Mouse (Mus musculus): ENCODE measurements around the gene Gm9046. TPM values are rescaled to one million over a fixed set of nuclear protein-coding genes. Genes with fewer than 3 reads are reported as not detected.
"Not testable (repeated sequence)": the region's sequence is repeated elsewhere in the genome, so short reads cannot be mapped to it uniquely, and the experiment has no call there.

Gene Gm9046
- polyA plus RNA-seq, 1 experiment from 2014 or later: not detected

- not testable (repeated sequence) for H3K9ac ChIP-seq (ENCODE audit: low read depth, low read length); DNase-seq (ENCODE audit: low spot score); H3K27me3 ChIP-seq (ENCODE audit: control insufficient read depth, insufficient read depth, low read length); H3K9me3 ChIP-seq (ENCODE audit: control insufficient read depth, low read length); H3K4me2 ChIP-seq (replicated peaks; ENCODE audit: low read depth, low read length); H3K4me1 ChIP-seq (replicated peaks; ENCODE audit: control insufficient read depth, insufficient read depth, low read length); H3K27ac ChIP-seq (ENCODE audit: low read depth, low read length); H3K36me3 ChIP-seq (ENCODE audit: control insufficient read depth, insufficient read depth, low read length); H3K4me3 ChIP-seq (ENCODE audit: low read depth, low read length); ATAC-seq (ENCODE audit: low FRiP score)
- 64% methylated on average over 2 of the region's 2 CpGs for WGBS
Measured at GRCm38 (mm10) chr10:118302133-118302532, 40.9 kb downstream of the Gm9046 start.

- 94% methylated on average over 6 of the region's 6 CpGs for whole genome bisulfite sequencing
- no peaks in the 10 kb centered on the region for H3K27me3 ChIP-seq (ENCODE audit: control insufficient read depth, insufficient read depth, low read length)
Measured at GRCm38 (mm10) chr10:118294938-118295337, 48.1 kb downstream of the Gm9046 start, which contains the start of gene Iltifb. Gene Iltifb (minus strand): TSS chr10:118295038.

More at GRCm38 (mm10) chr10:118294938-118295337, 48.1 kb downstream of the Gm9046 start, which contains the start of gene Iltifb:
- Histone ChIP-seq H3K9ac (ENCODE audit: low read depth, low read length) (no peak within 1 kb of the TSS), H3K9me3 (ENCODE audit: control insufficient read depth, low read length) (no peaks in the 10 kb centered on the region), H3K4me1 (replicated peaks; ENCODE audit: control insufficient read depth, insufficient read depth, low read length) (no peaks in the 10 kb centered on the region), H3K4me3 (ENCODE audit: low read depth, low read length) (no peak within 1 kb of the TSS), H3K4me2 (replicated peaks; ENCODE audit: low read depth, low read length) (no peak within 1 kb of the TSS), H3K36me3 (ENCODE audit: control insufficient read depth, insufficient read depth, low read length) (no peaks in the 10 kb centered on the region), H3K27ac (ENCODE audit: low read depth, low read length) (no peak within 1 kb of the TSS)
- ATAC-seq (ENCODE audit: low FRiP score) (no peak), DNase-seq (ENCODE audit: low spot score) (no peak)

Other genes starting within 250 kb of the Gm9046 start
- gene Mdm1, start 201.4 kb downstream of the Gm9046 start, polyA plus RNA-seq (2014; fragmentation: Nextera tagmentation; extraction: Ambion mirVana): 57.3 and 62.2 TPM in 2 replicates
- not detected in 2 replicates for gene Il22, start 138.3 kb downstream of the Gm9046 start, polyA plus RNA-seq (2014; fragmentation: Nextera tagmentation; extraction: Ambion mirVana)
- 0.15 and 0.26 TPM in 2 replicates for gene Gm32717, start 102.5 kb downstream of the Gm9046 start, polyA plus RNA-seq (2014; fragmentation: Nextera tagmentation; extraction: Ambion mirVana)
- 0.15 and 0.26 TPM in 2 replicates for gene Gm32802, start 84.6 kb downstream of the Gm9046 start, polyA plus RNA-seq (2014; fragmentation: Nextera tagmentation; extraction: Ambion mirVana)
- gene Iltifb, start 48.2 kb downstream of the Gm9046 start, polyA plus RNA-seq (2014; fragmentation: Nextera tagmentation; extraction: Ambion mirVana): not detected in 2 replicates
- gene Gm9040, start 16.3 kb downstream of the Gm9046 start, polyA plus RNA-seq (2014; fragmentation: Nextera tagmentation; extraction: Ambion mirVana): not detected in 2 replicates
- not detected in 2 replicates for gene Gm9044, start 10.8 kb downstream of the Gm9046 start, polyA plus RNA-seq (2014; fragmentation: Nextera tagmentation; extraction: Ambion mirVana)
- gene Gm9045, start 5.4 kb downstream of the Gm9046 start, polyA plus RNA-seq (2014; fragmentation: Nextera tagmentation; extraction: Ambion mirVana): 0.07 TPM in 1 of 2 replicates, not detected in the other
- gene Gm9048, start 5.4 kb upstream of the Gm9046 start, polyA plus RNA-seq (2014; fragmentation: Nextera tagmentation; extraction: Ambion mirVana): not detected in 2 replicates
- gene Gm9049, start 10.8 kb upstream of the Gm9046 start, polyA plus RNA-seq (2014; fragmentation: Nextera tagmentation; extraction: Ambion mirVana): 0.07 TPM in 1 of 2 replicates, not detected in the other
- not detected in 2 replicates for gene Ifng, start 97.8 kb upstream of the Gm9046 start, polyA plus RNA-seq (2014; fragmentation: Nextera tagmentation; extraction: Ambion mirVana)

Data from hindbrain, embryonic 11.5 days (tissue).